ENCODE assay signal across 30 mouse cellular contexts in genomic region chr6:97289316-97289820, GRCm38 (mm10). TPM values are rescaled to one million over a fixed set of nuclear protein-coding genes. Genes with fewer than 3 reads are reported as not detected.
DNase-seq lines count a peak whose midpoint lies in the region; ATAC-seq and TF ChIP-seq lines count a peak whose summit lies in the region.
"Had no signal": no experiment of that assay in that cellular context is flagged by ENCODE, and none has a peak within 500 bp of the region (broad histone marks: within the 10 kb centered on the region; RNA-seq: fewer than 3 reads in every experiment).

No protein-coding gene starts in this region.

- H3K27me3 ChIP-seq in heart, embryonic 10.5 days (ENCODE audit: insufficient read depth, poor library complexity, severe bottlenecking): no peaks in the 10 kb centered on the region
- no peaks in the 10 kb centered on the region for H3K27me3 ChIP-seq in liver, adult 2 months (ENCODE audit: control insufficient read depth, insufficient read depth, low read length)
- no peaks in the 10 kb centered on the region for H3K27me3 ChIP-seq in intestine, postnatal 0 days (replicated peaks; ENCODE audit: control insufficient read depth, insufficient read depth, low read length)
- H3K27me3 ChIP-seq in stomach, embryonic 14.5 days (ENCODE audit: control insufficient read depth, insufficient read depth, low read length): no peaks in the 10 kb centered on the region
- H3K27me3 ChIP-seq: forebrain, embryonic 13.5 days; hindbrain, embryonic 12.5 days; limb, embryonic 13.5 days; neural tube, embryonic 13.5 days had no signal

- TF ChIP-seq POLR2A in liver, adult 2 months (IDR thresholded peaks at IDR 0.05; ENCODE audit: extremely low read depth, insufficient read depth, low read length): no peak

- no peak overlapping the region for H3K27ac ChIP-seq in heart, embryonic 10.5 days
- H3K27ac ChIP-seq in liver, adult 2 months (replicated peaks; ENCODE audit: insufficient read depth, low read depth, low read length): peak overlapping the region; percentile 22
- H3K27ac ChIP-seq in intestine, postnatal 0 days (ENCODE audit: low read depth, low read length): peak overlapping the region; percentile 36; the same call in 1 of the 2 replicates
- H3K27ac ChIP-seq in stomach, embryonic 14.5 days (ENCODE audit: low read length): peak overlapping the region; percentile 61; the same call in 1 of the 2 replicates
- H3K27ac ChIP-seq: embryonic facial prominence, embryonic 13.5 days; forebrain, embryonic 13.5 days; hindbrain, embryonic 12.5 days; limb, embryonic 13.5 days; neural tube, embryonic 13.5 days had no signal

- H3K4me1 ChIP-seq in heart, embryonic 10.5 days: peaks cover 24% of the 10 kb centered on the region
- H3K4me1 ChIP-seq in liver, adult 2 months (ENCODE audit: control insufficient read depth, insufficient read depth, low read length): peaks cover 40% of the 10 kb centered on the region
- peaks cover 5% of the 10 kb centered on the region; the same call in 1 of the 2 replicates for H3K4me1 ChIP-seq in intestine, postnatal 0 days (replicated peaks; ENCODE audit: control insufficient read depth, insufficient read depth, low read length)
- H3K4me1 ChIP-seq in stomach, embryonic 14.5 days (ENCODE audit: control insufficient read depth, insufficient read depth, low read length): peaks cover 22% of the 10 kb centered on the region

- WGBS in heart, embryonic 10.5 days: 67% methylated on average over 10 of the region's 10 CpGs
- WGBS in liver, adult 2 months: 12% methylated on average over 10 of the region's 10 CpGs
- WGBS in intestine, postnatal 0 days: 41% methylated on average over 10 of the region's 10 CpGs
- WGBS in stomach, embryonic 14.5 days: 59% methylated on average over 10 of the region's 10 CpGs

- no peaks in the 10 kb centered on the region; the same call in 1 of the 2 replicates for H3K79me2 ChIP-seq in liver, adult 2 months (ENCODE audit: control insufficient read depth, insufficient read depth, low read length)

- DNase-seq in heart, embryonic 10.5 days (ENCODE audit: low spot score): peak; percentile 24
- DNase-seq in heart, adult 9 months (ENCODE audit: low spot score in 2 of 2): no peak
- peak; percentile 91 for DNase-seq in liver, adult 2 months (ENCODE audit: extremely low read depth, low read depth, low spot score)
- DNase-seq in liver: no peak
- DNase-seq in gastrocnemius, postnatal 36 days: no peak
- no peak for DNase-seq in urinary bladder, adult 2 months (ENCODE audit: low spot score)
- DNase-seq: adrenal gland, postnatal 25 days; cerebellum, adult 8-10 months; cerebellum, postnatal 36 days; embryo, embryonic 11 days; kidney, adult 9 months; kidney, postnatal 25 days; layer of hippocampus, postnatal 36 days; lung, embryonic 14.5 days; lung, postnatal 36 days; right cerebral cortex, postnatal 4 days; thymus, postnatal 14 days had no signal

- no peak for ATAC-seq in intestine, postnatal 0 days
- ATAC-seq in stomach, embryonic 14.5 days (ENCODE audit: insufficient number of reproducible peaks, insufficient read depth, low FRiP score, low read depth): no peak
- ATAC-seq: CD4-positive, CD25-positive, alpha-beta regulatory T cell, adult 4 months; forebrain, embryonic 13.5 days; midbrain, embryonic 16.5 days had no signal

- 0 out of 2 replicates have a peak overlapping the region, but pooled peaks have one; percentile 1 for H3K4me2 ChIP-seq in intestine, postnatal 0 days (replicated peaks; ENCODE audit: low read depth)
- H3K4me2 ChIP-seq in stomach, embryonic 14.5 days (replicated peaks; ENCODE audit: low read depth, low read length): no peak overlapping the region
- H3K4me2 ChIP-seq: embryonic facial prominence, embryonic 13.5 days; forebrain, embryonic 13.5 days; hindbrain, embryonic 12.5 days; limb, embryonic 13.5 days; lung, embryonic 14.5 days; neural tube, embryonic 13.5 days had no signal

- no peak for TF ChIP-seq CTCF in liver, adult 2 months (IDR thresholded peaks at IDR 0.05; ENCODE audit: low read depth, low read length)
- no peak for TF ChIP-seq CTCF in intestine, postnatal 0 days (IDR thresholded peaks at IDR 0.05; ENCODE audit: low read depth)

- H3K36me3 ChIP-seq in heart, embryonic 10.5 days: peaks cover 63% of the 10 kb centered on the region
- peaks cover 54% of the 10 kb centered on the region for H3K36me3 ChIP-seq in liver, adult 2 months (ENCODE audit: control insufficient read depth, insufficient read depth, low read length)
- H3K36me3 ChIP-seq in intestine, postnatal 0 days (ENCODE audit: control insufficient read depth, insufficient read depth): peaks cover 17% of the 10 kb centered on the region
- no peaks in the 10 kb centered on the region; the same call in 1 of the 2 replicates for H3K36me3 ChIP-seq in stomach, embryonic 14.5 days (ENCODE audit: control insufficient read depth, insufficient read depth, low read length)
- H3K36me3 ChIP-seq: embryonic facial prominence, embryonic 13.5 days had no signal

- intact Hi-C loops in gastrocnemius, postnatal 36 days (cut with DNase I): no loop called here

- H3K4me3 ChIP-seq in heart, embryonic 10.5 days: no peak overlapping the region
- no peak overlapping the region for H3K4me3 ChIP-seq in liver, adult 2 months (ENCODE audit: insufficient read depth, low read depth, low read length)
- H3K4me3 ChIP-seq in intestine, postnatal 0 days (ENCODE audit: low read depth, low read length): no peak overlapping the region
- no peak overlapping the region for H3K4me3 ChIP-seq in stomach, embryonic 14.5 days (ENCODE audit: low read depth, low read length)
- H3K4me3 ChIP-seq: embryonic facial prominence, embryonic 13.5 days; erythroblast, embryonic 14.5 days; forebrain, embryonic 13.5 days; hindbrain, embryonic 12.5 days; layer of hippocampus, adult 2 months; limb, embryonic 13.5 days; myocyte; neural tube, embryonic 13.5 days had no signal

- H3K9me3 ChIP-seq in heart, embryonic 10.5 days: no peaks in the 10 kb centered on the region
- no peaks in the 10 kb centered on the region for H3K9me3 ChIP-seq in intestine, postnatal 0 days (ENCODE audit: control insufficient read depth)
- H3K9me3 ChIP-seq in stomach, embryonic 14.5 days (ENCODE audit: control insufficient read depth, low read depth, low read length): no peaks in the 10 kb centered on the region
- H3K9me3 ChIP-seq: embryonic facial prominence, embryonic 13.5 days; forebrain, embryonic 13.5 days; hindbrain, embryonic 12.5 days; limb, embryonic 13.5 days; neural tube, embryonic 13.5 days had no signal

- peak overlapping the region; percentile 10; the same call in 1 of the 2 replicates for H3K9ac ChIP-seq in liver, adult 2 months (ENCODE audit: low read depth, low read length)
- H3K9ac ChIP-seq in intestine, postnatal 0 days (ENCODE audit: low read depth, low read length): no peak overlapping the region
- no peak overlapping the region for H3K9ac ChIP-seq in stomach, embryonic 14.5 days (replicated peaks; ENCODE audit: low read depth, low read length)
- H3K9ac ChIP-seq: embryonic facial prominence, embryonic 13.5 days; forebrain, embryonic 13.5 days; hindbrain, embryonic 12.5 days; limb, embryonic 13.5 days; lung, embryonic 14.5 days; neural tube, embryonic 13.5 days had no signal

RNA-seq across cellular contexts. Expression of gene Lmod3, which starts 36.8 kb away (rescaled TPM):
- polyA plus RNA-seq in heart, embryonic 10.5 days (2016; fragmentation: Nextera tagmentation; extraction: Ambion mirVana): 10.5 and 17.5 TPM in 2 replicates
- total RNA-seq in liver, adult 2 months (2014; rRNA removed): 0.27 and 0.28 TPM in 2 replicates
- 0.04 and 0.07 TPM in 2 replicates for polyA plus RNA-seq in liver, adult 2 months (2012; rRNA removed)
- 0.08 and 0.13 TPM in 2 replicates for polyA plus RNA-seq in intestine, postnatal 0 days (2015; fragmentation: Nextera tagmentation; extraction: Ambion mirVana)
- not detected in 2 replicates for polyA plus RNA-seq in stomach, embryonic 14.5 days (2014; fragmentation: Nextera tagmentation; extraction: Ambion mirVana)
- total RNA-seq in gastrocnemius, postnatal 36 days (2021): 100 to 1,000 TPM; 126 to 132 TPM
- polyA plus RNA-seq in urinary bladder, adult 2 months (2012; rRNA removed): 0.06 and 0.18 TPM in 2 replicates
- total RNA-seq: adrenal gland, postnatal 25 days; layer of hippocampus, adult 2 months; layer of hippocampus, postnatal 36 days; megakaryocyte-erythroid progenitor cell, adult 5-6 weeks had no signal
- polyA plus RNA-seq: erythroblast, embryonic 14.5 days; forebrain, embryonic 13.5 days; midbrain, embryonic 16.5 days had no signal

Comparison
In these comparisons a context has a peak if more than half of its experiments do, and no peak if none do; other contexts are left out.
1. DNase-seq: peak in heart, embryonic 10.5 days (single experiment) and liver, adult 2 months (single experiment); none in heart, adult 9 months (0 of 2), liver (single experiment), gastrocnemius, postnatal 36 days (0 of 2) and urinary bladder, adult 2 months (single experiment).